Mouse (Mus musculus): ENCODE measurements at regions not wholly inside any gene's neighbourhood (a gene's known extent, or its start where the extent isn't known, plus 50 kb on each side); places are given as distances from the start of the nearest gene placed in this dataset.

- Histone ChIP-seq H3K4me2 (no peak overlapping the region), H3K9ac (ENCODE audit: low read depth, low read length) (no peak overlapping the region), H3K4me1 (replicated peaks; ENCODE audit: control insufficient read depth, insufficient read depth, low read length) (no peaks in the 10 kb centered on the region), H3K9me3 (ENCODE audit: control insufficient read depth, low read length) (no peaks in the 10 kb centered on the region), H3K27me3 (replicated peaks; ENCODE audit: control insufficient read depth, insufficient read depth, low read length) (no peaks in the 10 kb centered on the region), H3K36me3 (ENCODE audit: control insufficient read depth, insufficient read depth, low read length) (no peaks in the 10 kb centered on the region), H3K4me3 (ENCODE audit: low read depth, low read length) (no peak overlapping the region), H3K27ac (ENCODE audit: low read depth, low read length) (no peak overlapping the region)
- DNase-seq (ENCODE audit: low spot score), result no peak
- no peak for ATAC-seq (replicated peaks; ENCODE audit: low FRiP score)
- WGBS, result 76% methylated on average over 2 of the region's 2 CpGs
Observed at GRCm38 (mm10) chr3:143252008-143252407, 370.2 kb upstream of the Pkn2 start.

GRCm38 (mm10) chr3:143242691-143243090, 360.9 kb upstream of the Pkn2 start:
- Histone ChIP-seq H3K4me1 (replicated peaks; ENCODE audit: control insufficient read depth, insufficient read depth, low read length) (no peaks in the 10 kb centered on the region), H3K4me2 (no peak overlapping the region), H3K9ac (ENCODE audit: low read depth, low read length) (no peak overlapping the region), H3K27ac (ENCODE audit: low read depth, low read length) (no peak overlapping the region), H3K4me3 (ENCODE audit: low read depth, low read length) (no peak overlapping the region), H3K9me3 (ENCODE audit: control insufficient read depth, low read length) (no peaks in the 10 kb centered on the region), H3K27me3 (replicated peaks; ENCODE audit: control insufficient read depth, insufficient read depth, low read length) (no peaks in the 10 kb centered on the region), H3K36me3 (ENCODE audit: control insufficient read depth, insufficient read depth, low read length) (no peaks in the 10 kb centered on the region)
- ATAC-seq (replicated peaks; ENCODE audit: low FRiP score) (no peak), DNase-seq (ENCODE audit: low spot score) (no peak)
- WGBS, result 64% methylated on average over 4 of the region's 4 CpGs

DNA sequence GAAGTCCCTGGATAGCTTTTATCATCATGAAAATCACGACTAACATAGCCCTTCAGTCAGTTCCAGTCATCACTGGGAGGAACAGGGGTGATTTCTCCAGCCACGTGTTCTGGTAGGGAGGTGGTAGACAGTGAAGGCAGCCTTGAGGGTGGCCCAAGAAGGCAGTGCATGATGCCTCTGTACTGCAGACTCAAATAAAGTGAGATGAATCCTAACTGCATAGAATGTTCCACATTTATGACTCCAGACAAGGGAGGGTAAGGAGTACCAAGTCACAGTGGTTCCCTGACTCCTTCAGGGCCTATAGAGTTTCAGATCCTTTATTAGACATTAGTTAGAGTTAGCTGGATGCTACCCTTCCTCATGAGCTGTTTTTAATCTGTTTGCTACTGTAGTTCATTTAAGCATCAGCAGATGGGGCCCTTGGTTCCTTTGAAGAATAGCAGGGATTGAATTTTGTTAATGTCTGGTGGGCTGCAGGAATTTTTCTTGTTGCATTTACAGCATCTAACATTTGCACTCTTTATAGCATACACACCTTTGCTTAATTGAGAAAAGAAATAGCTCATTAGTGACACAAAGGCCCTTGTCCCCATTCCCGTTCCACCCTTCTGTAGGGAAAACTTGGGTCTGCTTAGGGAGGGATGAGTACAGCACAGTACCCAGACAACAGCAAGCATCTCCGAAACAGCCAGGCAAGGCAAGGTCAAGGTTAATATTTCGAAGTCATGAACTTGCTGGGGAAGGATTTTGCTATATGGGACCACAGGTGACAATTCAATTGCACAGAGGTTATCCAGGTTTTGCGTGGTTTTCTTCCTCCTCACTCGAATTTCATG, 359.0 kb upstream of the Pkn2 start:
- Histone ChIP-seq H3K9ac (ENCODE audit: low read depth, low read length) (no peak overlapping the region), H3K36me3 (ENCODE audit: control insufficient read depth, insufficient read depth, low read length) (no peaks in the 10 kb centered on the region), H3K9me3 (ENCODE audit: control insufficient read depth, low read length) (no peaks in the 10 kb centered on the region), H3K4me3 (ENCODE audit: low read depth, low read length) (no peak overlapping the region), H3K4me2 (no peak overlapping the region), H3K27ac (ENCODE audit: low read depth, low read length) (no peak overlapping the region), H3K27me3 (replicated peaks; ENCODE audit: control insufficient read depth, insufficient read depth, low read length) (no peaks in the 10 kb centered on the region), H3K4me1 (replicated peaks; ENCODE audit: control insufficient read depth, insufficient read depth, low read length) (no peaks in the 10 kb centered on the region)
- DNase-seq (ENCODE audit: low spot score) (no peak), ATAC-seq (replicated peaks; ENCODE audit: low FRiP score) (no peak)
- WGBS, result 63% methylated on average over 7 of the region's 7 CpGs

- Histone ChIP-seq H3K4me1 (replicated peaks; ENCODE audit: control insufficient read depth, insufficient read depth, low read length) (no peaks in the 10 kb centered on the region), H3K9me3 (ENCODE audit: control insufficient read depth, low read length) (no peaks in the 10 kb centered on the region), H3K4me2 (no peak overlapping the region), H3K9ac (ENCODE audit: low read depth, low read length) (no peak overlapping the region), H3K4me3 (ENCODE audit: low read depth, low read length) (no peak overlapping the region), H3K27me3 (replicated peaks; ENCODE audit: control insufficient read depth, insufficient read depth, low read length) (no peaks in the 10 kb centered on the region), H3K36me3 (ENCODE audit: control insufficient read depth, insufficient read depth, low read length) (no peaks in the 10 kb centered on the region), H3K27ac (ENCODE audit: low read depth, low read length) (no peak overlapping the region)
- ATAC-seq (replicated peaks; ENCODE audit: low FRiP score), result no peak
- 81% methylated on average over 6 of the region's 6 CpGs for WGBS
- DNase-seq (ENCODE audit: low spot score), result no peak
Observed at GRCm38 (mm10) chr3:143238546-143238945, 356.7 kb upstream of the Pkn2 start.

GRCm38 (mm10) chr3:143223999-143224729, 342.4 kb upstream of the Pkn2 start:
- no peak overlapping the region for H3K9ac ChIP-seq (ENCODE audit: low read depth, low read length)
- no peak overlapping the region for H3K4me3 ChIP-seq (ENCODE audit: low read depth, low read length)
- no peak for DNase-seq (ENCODE audit: low spot score)
- WGBS, result 81% methylated on average over 6 of the region's 6 CpGs
- no peak overlapping the region for H3K4me2 ChIP-seq
- H3K4me1 ChIP-seq (replicated peaks; ENCODE audit: control insufficient read depth, insufficient read depth, low read length), result no peaks in the 10 kb centered on the region
- H3K9me3 ChIP-seq (ENCODE audit: control insufficient read depth, low read length), result no peaks in the 10 kb centered on the region
- no peak overlapping the region for H3K27ac ChIP-seq (ENCODE audit: low read depth, low read length)
- ATAC-seq (replicated peaks; ENCODE audit: low FRiP score), result no peak
- no peaks in the 10 kb centered on the region for H3K27me3 ChIP-seq (replicated peaks; ENCODE audit: control insufficient read depth, insufficient read depth, low read length)
- H3K36me3 ChIP-seq (ENCODE audit: control insufficient read depth, insufficient read depth, low read length), result no peaks in the 10 kb centered on the region

- H3K27me3 ChIP-seq (replicated peaks; ENCODE audit: control insufficient read depth, insufficient read depth, low read length), result no peaks in the 10 kb centered on the region
- WGBS, result 78% methylated on average over 6 of the region's 6 CpGs
- no peak overlapping the region for H3K4me2 ChIP-seq
- H3K9me3 ChIP-seq (ENCODE audit: control insufficient read depth, low read length), result no peaks in the 10 kb centered on the region
- DNase-seq (ENCODE audit: low spot score) (no peak), ATAC-seq (replicated peaks; ENCODE audit: low FRiP score) (no peak)
- no peak overlapping the region for H3K27ac ChIP-seq (ENCODE audit: low read depth, low read length)
- H3K4me1 ChIP-seq (replicated peaks; ENCODE audit: control insufficient read depth, insufficient read depth, low read length), result no peaks in the 10 kb centered on the region
- no peak overlapping the region for H3K4me3 ChIP-seq (ENCODE audit: low read depth, low read length)
- no peaks in the 10 kb centered on the region for H3K36me3 ChIP-seq (ENCODE audit: control insufficient read depth, insufficient read depth, low read length)
- H3K9ac ChIP-seq (ENCODE audit: low read depth, low read length), result no peak overlapping the region
Observed at GRCm38 (mm10) chr3:143193263-143193970, 311.6 kb upstream of the Pkn2 start.

GRCm38 (mm10) chr3:143188931-143189330, 307.1 kb upstream of the Pkn2 start:
- no peak overlapping the region for H3K9ac ChIP-seq (ENCODE audit: low read depth, low read length)
- no peak overlapping the region for H3K27ac ChIP-seq (ENCODE audit: low read depth, low read length)
- H3K4me2 ChIP-seq, result no peak overlapping the region
- no peaks in the 10 kb centered on the region for H3K9me3 ChIP-seq (ENCODE audit: control insufficient read depth, low read length)
- H3K27me3 ChIP-seq (replicated peaks; ENCODE audit: control insufficient read depth, insufficient read depth, low read length), result no peaks in the 10 kb centered on the region
- H3K4me3 ChIP-seq (ENCODE audit: low read depth, low read length), result no peak overlapping the region
- H3K4me1 ChIP-seq (replicated peaks; ENCODE audit: control insufficient read depth, insufficient read depth, low read length), result no peaks in the 10 kb centered on the region
- DNase-seq (ENCODE audit: low spot score) (no peak), ATAC-seq (replicated peaks; ENCODE audit: low FRiP score) (no peak)
- 53% methylated on average over 7 of the region's 7 CpGs for WGBS
- H3K36me3 ChIP-seq (ENCODE audit: control insufficient read depth, insufficient read depth, low read length), result no peaks in the 10 kb centered on the region

DNA sequence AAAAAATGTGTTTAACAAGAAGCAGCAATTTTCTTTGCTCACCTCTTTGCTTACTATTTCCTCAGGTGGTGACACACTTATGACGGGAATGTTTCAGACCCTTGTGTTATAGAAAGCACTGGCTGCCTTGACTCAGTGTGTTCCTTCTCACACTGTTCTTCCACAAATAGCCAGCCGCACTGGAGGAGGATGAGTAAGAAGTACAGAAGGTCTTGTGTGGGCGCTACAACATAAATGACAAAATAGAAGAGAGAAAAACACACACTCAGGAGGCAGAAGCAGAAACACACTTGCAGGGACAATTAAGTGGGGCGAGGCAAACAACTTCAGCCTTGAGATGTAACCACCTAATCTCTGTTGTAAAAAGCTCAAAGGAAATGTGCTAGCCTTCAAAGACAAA, 292.2 kb upstream of the Pkn2 start:
- Histone ChIP-seq H3K9ac (ENCODE audit: low read depth, low read length) (no peak overlapping the region), H3K36me3 (ENCODE audit: control insufficient read depth, insufficient read depth, low read length) (no peaks in the 10 kb centered on the region), H3K4me2 (no peak overlapping the region), H3K27me3 (replicated peaks; ENCODE audit: control insufficient read depth, insufficient read depth, low read length) (no peaks in the 10 kb centered on the region), H3K27ac (ENCODE audit: low read depth, low read length) (no peak overlapping the region), H3K4me1 (replicated peaks; ENCODE audit: control insufficient read depth, insufficient read depth, low read length) (no peaks in the 10 kb centered on the region), H3K9me3 (ENCODE audit: control insufficient read depth, low read length) (no peaks in the 10 kb centered on the region), H3K4me3 (ENCODE audit: low read depth, low read length) (no peak overlapping the region)
- WGBS, result 76% methylated on average over 4 of the region's 4 CpGs
- no peak for ATAC-seq (replicated peaks; ENCODE audit: low FRiP score)
- no peak for DNase-seq (ENCODE audit: low spot score)
